Mouse (Mus musculus) lung, adult 18-20 months (tissue): ENCODE results near the gene Gm10234.

Source experiments
- DNase-seq, 2 experiments: peaks; one replicate each; pipeline ENCODE4 v3.0.0; 2022; ENCODE audit warnings: mixed read lengths in 2 of 2

The Gm10234 gene

GRCm38 (mm10) chr6:95321812-95322211, at the start of gene Gm10234:
TSS of gene Gm10234 (plus strand) at chr6:95322112.
- no peak for DNase-seq

- DNase-seq = no peak
Observed at GRCm38 (mm10) chr6:95277633-95278032, 44.3 kb upstream of the Gm10234 start.

GRCm38 (mm10) chr6:95296025-95296424, 25.9 kb upstream of the Gm10234 start:
- DNase-seq = no peak

GRCm38 (mm10) chr6:95298387-95298786, 23.5 kb upstream of the Gm10234 start:
- no peak for DNase-seq

GRCm38 (mm10) chr6:95300658-95301057, 21.3 kb upstream of the Gm10234 start:
- peak in 1 of 2 experiments; percentile 5 for DNase-seq

DNA sequence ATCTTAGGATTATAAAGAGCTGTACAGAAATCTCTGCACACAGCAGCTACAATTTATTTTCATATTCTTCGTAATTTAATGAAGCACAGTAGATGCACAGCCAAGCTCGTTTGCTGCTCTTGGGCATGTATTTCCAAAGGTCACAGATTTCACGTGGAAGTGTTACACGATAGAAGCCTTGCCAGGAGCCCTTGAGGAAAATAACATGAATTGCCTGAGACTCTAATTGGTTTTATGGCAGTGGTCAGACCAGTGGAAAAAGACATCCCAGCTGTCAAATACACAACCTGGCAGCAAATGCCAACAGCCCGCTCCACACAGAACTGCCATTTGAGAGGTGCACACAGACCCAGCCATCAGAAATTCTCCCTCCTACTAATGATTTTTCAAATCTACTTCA, 9.3 kb downstream of the Gm10234 start:
- no peak for DNase-seq

DNA sequence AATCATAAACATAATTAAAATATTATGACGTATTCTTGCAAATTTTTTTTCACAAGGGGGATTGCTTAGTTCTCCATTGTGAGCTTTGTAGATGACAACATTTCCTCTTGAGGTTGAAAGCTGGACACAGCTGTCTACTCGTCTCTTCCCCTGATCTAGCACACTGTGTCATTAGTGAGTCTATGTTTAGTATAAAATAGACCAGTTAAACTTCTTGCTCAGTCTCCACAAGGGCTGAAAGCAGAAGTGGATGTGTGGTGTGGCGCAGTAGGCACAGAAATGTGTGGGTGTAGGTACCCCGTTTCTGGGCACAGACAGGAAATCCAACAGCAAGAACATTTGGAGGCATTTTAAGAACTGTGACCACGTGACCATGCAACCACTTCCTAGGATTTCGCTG, 12.9 kb downstream of the Gm10234 start:
- DNase-seq = peak; percentile 3 to 4

DNA sequence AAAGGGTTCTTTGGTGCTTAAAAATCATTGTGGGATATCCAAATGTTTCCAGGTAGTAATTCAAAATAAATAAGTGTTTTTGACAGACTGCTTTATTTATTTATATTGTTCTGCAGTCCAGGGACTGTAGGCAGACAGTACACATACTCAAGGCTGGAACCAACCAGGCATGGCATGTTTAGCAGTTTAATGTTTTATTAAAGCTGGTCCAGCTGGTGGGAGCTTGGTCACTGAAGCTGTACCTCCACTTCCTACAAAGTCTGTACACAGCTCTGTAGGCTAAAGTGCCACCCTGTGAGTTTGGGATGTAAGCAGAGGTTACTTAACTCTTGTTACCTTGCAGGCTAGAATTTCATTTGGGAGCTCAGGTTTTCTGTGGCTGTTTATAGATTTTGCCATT, 27.5 kb downstream of the Gm10234 start:
- no peak for DNase-seq

- no peak for DNase-seq
Observed at GRCm38 (mm10) chr6:95353043-95353442, 31.1 kb downstream of the Gm10234 start.

DNA sequence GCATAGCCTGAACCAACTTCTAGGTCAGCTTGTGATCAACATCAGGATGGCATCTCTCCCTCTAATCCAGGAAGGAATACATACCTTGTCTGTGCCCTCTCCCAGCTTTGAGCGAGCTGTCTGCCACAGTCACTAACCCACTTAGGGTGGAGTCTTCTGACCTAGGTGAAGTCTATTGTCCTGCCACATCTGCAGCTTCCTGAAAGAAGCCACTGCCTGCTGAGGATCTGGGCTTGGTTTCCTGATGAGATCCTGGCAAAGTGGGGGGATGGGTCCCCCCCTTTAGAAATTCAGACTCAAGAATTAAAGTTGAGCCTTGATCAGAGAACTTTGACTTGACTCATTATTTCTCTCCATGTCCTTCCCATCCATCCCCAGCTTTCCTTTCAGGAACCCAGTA, 32.0 kb downstream of the Gm10234 start:
- DNase-seq = no peak

- DNase-seq = no peak
Observed at GRCm38 (mm10) chr6:95360084-95360483, 38.2 kb downstream of the Gm10234 start.

GRCm38 (mm10) chr6:95362707-95363106, 40.8 kb downstream of the Gm10234 start:
- DNase-seq = no peak

DNA sequence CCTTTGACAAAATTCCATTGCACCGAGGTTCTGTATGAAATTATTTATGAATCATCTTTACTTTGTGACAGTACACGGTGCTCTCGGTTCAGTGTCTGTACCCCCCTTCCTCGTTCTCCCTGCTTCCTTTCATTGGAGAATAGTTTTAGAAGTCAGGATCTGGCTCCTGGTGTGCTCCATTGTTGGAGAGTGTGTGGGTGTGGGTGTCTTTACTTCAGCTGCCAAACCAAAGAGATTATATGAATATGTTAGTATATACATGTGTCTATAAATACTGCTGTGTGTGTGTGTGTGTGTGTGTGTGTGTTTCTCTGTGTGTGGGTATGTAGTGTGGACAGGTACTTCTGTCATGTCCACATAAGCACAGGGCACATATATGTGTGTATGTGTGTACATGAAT, 49.9 kb downstream of the Gm10234 start:
- DNase-seq = no peak
